Mouse (Mus musculus): Measurements from ENCODE around the gene 1700016H13Rik. TPM values are rescaled to one million over a fixed set of nuclear protein-coding genes. Genes with fewer than 3 reads are reported as not detected.

The 1700016H13Rik gene
- total and polyA plus RNA-seq, 2 experiments from 2014 or later: 0.37 TPM; not detected in 1

GRCm38 (mm10) chr5:103598881-103599280 is 56.9 kb downstream of the 1700016H13Rik start:
- 76% methylated on average over 5 of the region's 5 CpGs for WGBS
- no peaks in the 10 kb centered on the region for H3K36me3 ChIP-seq (ENCODE audit: insufficient read depth, low read length)

GRCm38 (mm10) chr5:103598264-103598663 is 57.5 kb downstream of the 1700016H13Rik start:
- no peaks in the 10 kb centered on the region for H3K27me3 ChIP-seq (ENCODE audit: insufficient read depth, low read length)
- no peak overlapping the region for H3K4me2 ChIP-seq (ENCODE audit: low read depth, low read length)
- H3K27ac ChIP-seq: no peak overlapping the region
- H3K9ac ChIP-seq (replicated peaks; ENCODE audit: low read length): no peak overlapping the region
- H3K9me3 ChIP-seq (ENCODE audit: low read length): no peaks in the 10 kb centered on the region
- 0 out of 2 replicates have a peak, but pooled peaks cover 5% of the 10 kb centered on the region for H3K4me1 ChIP-seq (ENCODE audit: insufficient read depth, low read length)
- DNase-seq (ENCODE audit: low spot score): no peak
- 61% methylated on average over 9 of the region's 9 CpGs for WGBS
- ATAC-seq: no peak
- TF ChIP-seq CTCF (IDR thresholded peaks at IDR 0.05; ENCODE audit: low read depth): no peak
- H3K4me3 ChIP-seq (ENCODE audit: low read length): no peak overlapping the region
- H3K36me3 ChIP-seq (ENCODE audit: insufficient read depth, low read length): no peaks in the 10 kb centered on the region

More at GRCm38 (mm10) chr5:103598881-103599280, 56.9 kb downstream of the 1700016H13Rik start:
- Histone ChIP-seq H3K4me3 (ENCODE audit: low read length) (no peak overlapping the region), H3K4me1 (ENCODE audit: insufficient read depth, low read length) (0 out of 2 replicates have a peak, but pooled peaks cover 5% of the 10 kb centered on the region), H3K9ac (replicated peaks; ENCODE audit: low read length) (no peak overlapping the region), H3K4me2 (ENCODE audit: low read depth, low read length) (no peak overlapping the region), H3K9me3 (ENCODE audit: low read length) (no peaks in the 10 kb centered on the region), H3K27ac (no peak overlapping the region), H3K27me3 (ENCODE audit: insufficient read depth, low read length) (no peaks in the 10 kb centered on the region)
- no peak for DNase-seq (ENCODE audit: low spot score)
- no peak for ATAC-seq
- no peak for TF ChIP-seq CTCF (IDR thresholded peaks at IDR 0.05; ENCODE audit: low read depth)

Other genes with a start within 250 kb of the 1700016H13Rik start
- 12.9 and 13.7 TPM in 2 replicates for gene Ptpn13, start 230.8 kb downstream of the 1700016H13Rik start, total RNA-seq (2014; rRNA removed)
- 2.8 TPM in 2 replicates for gene Ptpn13, start 230.8 kb downstream of the 1700016H13Rik start, polyA plus RNA-seq (2015; fragmentation: Nextera tagmentation; extraction: Ambion mirVana)
- 0.18 and 0.63 TPM in 2 replicates for gene Slc10a6, start 26.6 kb downstream of the 1700016H13Rik start, total RNA-seq (2014; rRNA removed)
- gene Slc10a6, start 26.6 kb downstream of the 1700016H13Rik start, polyA plus RNA-seq (2015; fragmentation: Nextera tagmentation; extraction: Ambion mirVana): 0.16 and 0.26 TPM in 2 replicates
- gene Aff1, start 36.4 kb upstream of the 1700016H13Rik start, total RNA-seq (2014; rRNA removed): 4.0 and 4.1 TPM in 2 replicates
- gene Aff1, start 36.4 kb upstream of the 1700016H13Rik start, polyA plus RNA-seq (2015; fragmentation: Nextera tagmentation; extraction: Ambion mirVana): 1.3 and 2.6 TPM in 2 replicates

All from hindbrain, postnatal 0 days (tissue).